Mouse (Mus musculus): ENCODE measurements at regions not wholly inside any gene's neighbourhood (a gene's known extent, or its start where the extent isn't known, plus 50 kb on each side); places are given as distances from the start of the nearest gene placed in this dataset.

GRCm38 (mm10) chr12:97529556-97529955, 729.7 kb downstream of the Galc start:
- DNase-seq = no peak

GRCm38 (mm10) chr12:97525931-97526330, 733.3 kb downstream of the Galc start:
- DNase-seq = no peak

- no peak for DNase-seq
Observed at GRCm38 (mm10) chr12:97519834-97520489, 739.3 kb downstream of the Galc start.

GRCm38 (mm10) chr12:97517534-97517933, 741.7 kb downstream of the Galc start:
- no peak for DNase-seq

GRCm38 (mm10) chr12:97515805-97516204, 743.5 kb downstream of the Galc start:
- DNase-seq = no peak

- DNase-seq = no peak
Observed at GRCm38 (mm10) chr12:97511866-97512265, 747.4 kb downstream of the Galc start.

- DNase-seq = no peak
Observed at GRCm38 (mm10) chr12:97501441-97501840, 757.8 kb downstream of the Galc start.

- no peak for DNase-seq
Observed at GRCm38 (mm10) chr12:97483559-97483958, 775.7 kb downstream of the Galc start.

- DNase-seq = no peak
Observed at GRCm38 (mm10) chr12:97476466-97477250, 782.6 kb downstream of the Galc start.

- no peak for DNase-seq
Observed at GRCm38 (mm10) chr12:97475751-97476150, 783.5 kb downstream of the Galc start.

GRCm38 (mm10) chr12:97469183-97469582, 790.1 kb downstream of the Galc start:
- DNase-seq = no peak

- no peak for DNase-seq
Observed at GRCm38 (mm10) chr12:97436141-97436540, 823.1 kb downstream of the Galc start.

GRCm38 (mm10) chr12:97434021-97434420, 825.2 kb downstream of the Galc start:
- DNase-seq = no peak

- DNase-seq = no peak
Observed at GRCm38 (mm10) chr12:97432704-97433103, 826.6 kb downstream of the Galc start.

GRCm38 (mm10) chr12:97428252-97428651, 831.0 kb downstream of the Galc start:
- DNase-seq = no peak

GRCm38 (mm10) chr12:97424726-97425125, 834.5 kb downstream of the Galc start:
- DNase-seq = no peak

GRCm38 (mm10) chr12:97403440-97403839, 855.8 kb downstream of the Galc start:
- DNase-seq = no peak

GRCm38 (mm10) chr12:97402412-97403396, 856.6 kb downstream of the Galc start:
- no peak for DNase-seq

GRCm38 (mm10) chr12:97398582-97398945, 860.7 kb downstream of the Galc start:
- DNase-seq = no peak

- DNase-seq = no peak
Observed at GRCm38 (mm10) chr12:97397850-97398581, 861.2 kb downstream of the Galc start.

- DNase-seq = no peak
Observed at GRCm38 (mm10) chr12:97361804-97362203, 897.5 kb downstream of the Galc start.

GRCm38 (mm10) chr12:97360656-97361055, 898.6 kb downstream of the Galc start:
- DNase-seq = no peak

- DNase-seq = no peak
Observed at GRCm38 (mm10) chr12:97326582-97326981, 932.7 kb downstream of the Galc start.
